Mouse (Mus musculus): ENCODE data around the gene Hesx1. TPM values are rescaled to one million over a fixed set of nuclear protein-coding genes. Genes with fewer than 3 reads are reported as not detected.

The Hesx1 gene
- polyA plus RNA-seq, 1 experiment from 2014 or later, result 1.7 TPM

GRCm38 (mm10) chr14:27042280-27042983, 48.2 kb downstream of the Hesx1 start:
- H3K4me2 ChIP-seq, result no peak overlapping the region
- no peak overlapping the region for H3K27ac ChIP-seq (ENCODE audit: low read depth, low read length)
- WGBS (ENCODE audit: insufficient replicate concordance), result 54% methylated on average over 8 of the region's 8 CpGs
- no peak for ATAC-seq (replicated peaks; ENCODE audit: insufficient number of reproducible peaks, low FRiP score, low TSS enrichment)
- no peaks in the 10 kb centered on the region for H3K9me3 ChIP-seq (replicated peaks; ENCODE audit: control insufficient read depth, low read length)
- H3K27me3 ChIP-seq (ENCODE audit: control insufficient read depth, insufficient read depth, low read length), result no peaks in the 10 kb centered on the region; the same call in 1 of the 2 replicates
- no peaks in the 10 kb centered on the region for H3K36me3 ChIP-seq (ENCODE audit: control insufficient read depth, insufficient read depth, low read length)
- no peak overlapping the region for H3K9ac ChIP-seq (ENCODE audit: low read depth, low read length)
- H3K4me3 ChIP-seq (ENCODE audit: low read depth, low read length), result no peak overlapping the region
- H3K4me1 ChIP-seq (ENCODE audit: control insufficient read depth, insufficient read depth, low read length), result peaks cover 24% of the 10 kb centered on the region

DNA sequence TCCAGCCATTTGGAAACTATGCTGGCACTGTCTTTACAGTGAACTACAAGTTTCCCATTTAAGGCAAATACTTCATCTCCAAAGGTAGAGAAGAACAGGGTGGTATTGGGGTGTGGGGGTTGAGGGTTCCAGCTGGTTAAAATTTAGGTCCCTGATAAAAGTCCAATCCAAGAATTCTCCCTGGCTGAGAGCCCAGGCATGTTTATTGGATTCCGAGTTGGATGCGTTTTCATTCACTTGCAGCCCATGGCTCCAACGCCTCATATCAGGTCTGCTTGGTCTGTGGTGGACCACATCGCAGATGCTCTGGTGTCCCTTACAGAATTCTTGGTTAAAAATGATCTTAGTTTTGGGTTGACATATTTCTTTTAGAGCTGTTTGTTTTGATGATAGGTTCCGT, 49.2 kb downstream of the Hesx1 start:
- Histone ChIP-seq H3K27me3 (ENCODE audit: control insufficient read depth, insufficient read depth, low read length) (no peaks in the 10 kb centered on the region; the same call in 1 of the 2 replicates), H3K27ac (ENCODE audit: low read depth, low read length) (0 out of 2 replicates have a peak overlapping the region, but pooled peaks have one; percentile 41), H3K4me3 (ENCODE audit: low read depth, low read length) (no peak overlapping the region), H3K9me3 (replicated peaks; ENCODE audit: control insufficient read depth, low read length) (no peaks in the 10 kb centered on the region), H3K9ac (ENCODE audit: low read depth, low read length) (no peak overlapping the region), H3K4me2 (no peak overlapping the region), H3K4me1 (ENCODE audit: control insufficient read depth, insufficient read depth, low read length) (peaks cover 26% of the 10 kb centered on the region), H3K36me3 (ENCODE audit: control insufficient read depth, insufficient read depth, low read length) (no peaks in the 10 kb centered on the region)
- WGBS (ENCODE audit: insufficient replicate concordance), result 50% methylated on average over 5 of the region's 5 CpGs
- ATAC-seq (replicated peaks; ENCODE audit: insufficient number of reproducible peaks, low FRiP score, low TSS enrichment), result no peak

GRCm38 (mm10) chr14:27044221-27044966, 50.2 kb downstream of the Hesx1 start:
- Histone ChIP-seq H3K27me3 (ENCODE audit: control insufficient read depth, insufficient read depth, low read length) (no peaks in the 10 kb centered on the region; the same call in 1 of the 2 replicates), H3K4me2 (peak overlapping the region; percentile 46), H3K36me3 (ENCODE audit: control insufficient read depth, insufficient read depth, low read length) (no peaks in the 10 kb centered on the region), H3K9me3 (replicated peaks; ENCODE audit: control insufficient read depth, low read length) (no peaks in the 10 kb centered on the region), H3K4me1 (ENCODE audit: control insufficient read depth, insufficient read depth, low read length) (peaks cover 29% of the 10 kb centered on the region), H3K4me3 (ENCODE audit: low read depth, low read length) (no peak overlapping the region), H3K27ac (ENCODE audit: low read depth, low read length) (peak overlapping the region; percentile 74), H3K9ac (ENCODE audit: low read depth, low read length) (no peak overlapping the region)
- ATAC-seq (replicated peaks; ENCODE audit: insufficient number of reproducible peaks, low FRiP score, low TSS enrichment), result peak; percentile 55; the same call in 1 of the 2 replicates
- WGBS (ENCODE audit: insufficient replicate concordance), result 4% methylated on average over 11 of the region's 11 CpGs

DNA sequence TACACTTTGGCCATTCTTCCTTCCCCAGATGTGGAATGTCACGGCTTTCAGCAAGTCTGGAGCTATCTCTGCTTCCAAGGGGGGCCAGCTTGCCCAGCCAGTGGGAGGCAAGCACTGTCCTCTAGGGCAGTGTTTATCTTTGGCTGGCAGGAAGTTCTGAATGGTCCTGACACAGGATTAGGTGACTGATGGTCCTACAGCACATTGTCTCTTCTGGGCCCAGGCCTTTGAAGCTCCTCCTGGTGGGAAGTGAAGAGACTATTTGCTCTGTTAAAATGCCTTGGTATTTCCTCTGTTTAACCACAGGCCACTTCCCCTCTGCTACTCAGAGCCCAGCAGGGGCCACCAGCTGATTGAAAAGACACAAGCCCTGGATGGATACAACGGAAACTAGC, 50.7 kb downstream of the Hesx1 start:
- peak; percentile 64; the same call in 1 of the 2 replicates for ATAC-seq (replicated peaks; ENCODE audit: insufficient number of reproducible peaks, low FRiP score, low TSS enrichment)
- peaks cover 31% of the 10 kb centered on the region for H3K4me1 ChIP-seq (ENCODE audit: control insufficient read depth, insufficient read depth, low read length)
- 0% methylated on average over 2 of the region's 2 CpGs for WGBS (ENCODE audit: insufficient replicate concordance)

GRCm38 (mm10) chr14:27048231-27048956, 54.2 kb downstream of the Hesx1 start:
- ATAC-seq (replicated peaks; ENCODE audit: insufficient number of reproducible peaks, low FRiP score, low TSS enrichment), result no peak
- Histone ChIP-seq H3K4me3 (ENCODE audit: low read depth, low read length) (no peak overlapping the region), H3K9me3 (replicated peaks; ENCODE audit: control insufficient read depth, low read length) (no peaks in the 10 kb centered on the region), H3K27ac (ENCODE audit: low read depth, low read length) (no peak overlapping the region), H3K27me3 (ENCODE audit: control insufficient read depth, insufficient read depth, low read length) (no peaks in the 10 kb centered on the region), H3K36me3 (ENCODE audit: control insufficient read depth, insufficient read depth, low read length) (no peaks in the 10 kb centered on the region), H3K4me1 (ENCODE audit: control insufficient read depth, insufficient read depth, low read length) (peaks cover 35% of the 10 kb centered on the region), H3K9ac (ENCODE audit: low read depth, low read length) (no peak overlapping the region), H3K4me2 (no peak overlapping the region)
- 66% methylated on average over 8 of the region's 8 CpGs for WGBS (ENCODE audit: insufficient replicate concordance)

More for the DNA sequence above, 50.7 kb downstream of the Hesx1 start:
- Histone ChIP-seq H3K4me2 (peak overlapping the region; percentile 46), H3K36me3 (ENCODE audit: control insufficient read depth, insufficient read depth, low read length) (no peaks in the 10 kb centered on the region), H3K27ac (ENCODE audit: low read depth, low read length) (peak overlapping the region; percentile 74), H3K9ac (ENCODE audit: low read depth, low read length) (no peak overlapping the region), H3K27me3 (ENCODE audit: control insufficient read depth, insufficient read depth, low read length) (no peaks in the 10 kb centered on the region), H3K9me3 (replicated peaks; ENCODE audit: control insufficient read depth, low read length) (no peaks in the 10 kb centered on the region), H3K4me3 (ENCODE audit: low read depth, low read length) (no peak overlapping the region)

GRCm38 (mm10) chr14:27050043-27050442, 55.8 kb downstream of the Hesx1 start:
- H3K36me3 ChIP-seq (ENCODE audit: control insufficient read depth, insufficient read depth, low read length), result no peaks in the 10 kb centered on the region
- H3K4me3 ChIP-seq (ENCODE audit: low read depth, low read length), result no peak overlapping the region
- no peak for ATAC-seq (replicated peaks; ENCODE audit: insufficient number of reproducible peaks, low FRiP score, low TSS enrichment)
- H3K27me3 ChIP-seq (ENCODE audit: control insufficient read depth, insufficient read depth, low read length), result no peaks in the 10 kb centered on the region
- 46% methylated on average over 9 of the region's 9 CpGs for WGBS (ENCODE audit: insufficient replicate concordance)
- no peak overlapping the region for H3K27ac ChIP-seq (ENCODE audit: low read depth, low read length)
- peaks cover 21% of the 10 kb centered on the region for H3K4me1 ChIP-seq (ENCODE audit: control insufficient read depth, insufficient read depth, low read length)
- H3K9me3 ChIP-seq (replicated peaks; ENCODE audit: control insufficient read depth, low read length), result no peaks in the 10 kb centered on the region
- H3K9ac ChIP-seq (ENCODE audit: low read depth, low read length), result no peak overlapping the region
- no peak overlapping the region for H3K4me2 ChIP-seq

- Histone ChIP-seq H3K27ac (ENCODE audit: low read depth, low read length) (no peak overlapping the region), H3K4me2 (no peak overlapping the region), H3K27me3 (ENCODE audit: control insufficient read depth, insufficient read depth, low read length) (no peaks in the 10 kb centered on the region), H3K4me1 (ENCODE audit: control insufficient read depth, insufficient read depth, low read length) (peaks cover 15% of the 10 kb centered on the region; the same call in 1 of the 2 replicates), H3K36me3 (ENCODE audit: control insufficient read depth, insufficient read depth, low read length) (no peaks in the 10 kb centered on the region), H3K9ac (ENCODE audit: low read depth, low read length) (no peak overlapping the region), H3K9me3 (replicated peaks; ENCODE audit: control insufficient read depth, low read length) (no peaks in the 10 kb centered on the region), H3K4me3 (ENCODE audit: low read depth, low read length) (no peak overlapping the region)
- 60% methylated on average over 18 of the region's 18 CpGs for WGBS (ENCODE audit: insufficient replicate concordance)
- ATAC-seq (replicated peaks; ENCODE audit: insufficient number of reproducible peaks, low FRiP score, low TSS enrichment), result no peak
These were observed 56.6 kb downstream of the Hesx1 start for GRCm38 (mm10) chr14:27050560-27051510.

GRCm38 (mm10) chr14:27051511-27051895, 57.3 kb downstream of the Hesx1 start:
- Histone ChIP-seq H3K9ac (ENCODE audit: low read depth, low read length) (no peak overlapping the region), H3K4me1 (ENCODE audit: control insufficient read depth, insufficient read depth, low read length) (peaks cover 20% of the 10 kb centered on the region), H3K9me3 (replicated peaks; ENCODE audit: control insufficient read depth, low read length) (no peaks in the 10 kb centered on the region), H3K36me3 (ENCODE audit: control insufficient read depth, insufficient read depth, low read length) (no peaks in the 10 kb centered on the region), H3K27ac (ENCODE audit: low read depth, low read length) (no peak overlapping the region), H3K4me2 (no peak overlapping the region), H3K27me3 (ENCODE audit: control insufficient read depth, insufficient read depth, low read length) (no peaks in the 10 kb centered on the region), H3K4me3 (ENCODE audit: low read depth, low read length) (no peak overlapping the region)
- no peak for ATAC-seq (replicated peaks; ENCODE audit: insufficient number of reproducible peaks, low FRiP score, low TSS enrichment)
- 65% methylated on average over 5 of the region's 5 CpGs for WGBS (ENCODE audit: insufficient replicate concordance)

Measured in heart, embryonic 11.5 days (tissue).